Comparison of ENCODE assay signal across 8 mouse cellular contexts in the genomic region with DNA sequence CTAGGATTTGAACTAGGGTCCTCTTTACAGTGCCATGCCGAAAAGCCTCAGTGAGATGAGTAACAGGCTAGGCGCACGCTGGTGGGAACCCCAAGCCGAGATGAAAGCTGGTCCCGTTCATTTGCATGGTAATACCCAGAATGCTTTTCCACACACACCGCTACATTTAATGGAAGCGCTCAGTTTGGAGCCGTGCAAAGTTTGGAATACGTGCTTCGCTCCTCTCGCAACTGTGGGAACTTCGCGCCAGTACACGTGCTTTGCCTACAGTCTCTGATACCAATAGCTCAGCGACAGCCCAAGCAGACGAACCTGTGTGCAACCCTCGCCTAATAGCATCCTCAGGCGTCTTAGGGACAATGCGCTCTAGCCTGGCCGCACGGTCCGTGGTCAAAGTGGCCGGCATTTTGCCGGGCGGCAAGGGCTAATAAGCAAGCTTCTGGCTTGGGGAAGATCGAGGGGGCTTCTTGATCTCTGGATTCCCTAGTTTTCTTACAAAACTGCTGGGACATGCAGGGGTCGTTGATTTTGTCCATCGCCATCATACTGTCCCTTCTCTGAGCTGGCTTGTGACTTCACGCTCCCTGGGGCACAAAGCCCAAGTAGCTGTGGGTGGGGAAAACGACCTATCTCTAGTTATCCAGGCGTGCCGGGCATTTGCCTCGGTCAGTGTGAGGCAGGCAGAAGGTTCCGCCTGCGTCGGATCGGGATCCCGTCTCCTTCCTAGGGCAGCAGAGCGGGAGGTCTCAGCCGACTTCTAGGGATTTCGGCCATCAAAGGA. TPM values are rescaled to one million over a fixed set of nuclear protein-coding genes. Genes with fewer than 3 reads are reported as not detected.
A peak's percentile ranks its signal among the peaks of the same experiment; 100 is the strongest.
DNase-seq lines count a peak whose midpoint lies in the region; ATAC-seq lines count a peak whose summit lies in the region.

Gene Patz1 (plus strand): TSS at position 354 of the 781 bp plus-strand sequence.

- no peaks in the 10 kb centered on the region for H3K27me3 ChIP-seq in hindbrain, embryonic 14.5 days (ENCODE audit: control insufficient read depth, insufficient read depth, low read length)

- H3K27ac ChIP-seq in hindbrain, embryonic 14.5 days, result peak within 1 kb of the TSS; percentile 100

- peak within 1 kb of the TSS; percentile 85 for H3K4me3 ChIP-seq in hindbrain, embryonic 14.5 days (replicated peaks; ENCODE audit: low read length)

- DNase-seq in gastrocnemius, adult 18-20 months (ENCODE audit: low spot score), result no peak
- no peak for DNase-seq in gastrocnemius, postnatal 36 days
- peak; percentile 81 for DNase-seq in cerebellum, adult 9-11 months
- DNase-seq in frontal cortex, postnatal 36 days (ENCODE audit: low spot score in 2 of 2), result peak; percentile 40 to 44
- DNase-seq in hindbrain, embryonic 14.5 days (ENCODE audit: low spot score), result peak; percentile 68
- DNase-seq in layer of hippocampus, postnatal 25 days (ENCODE audit: extremely low spot score in 1 of 2, low spot score in 1 of 2), result peak; percentile 36 to 49
- peak; percentile 73 for DNase-seq in lung, postnatal 10 days
- peak; percentile 75 for DNase-seq in retina, embryonic 14.5 days (ENCODE audit: low spot score)

- peak within 1 kb of the TSS; percentile 97 for H3K9ac ChIP-seq in hindbrain, embryonic 14.5 days

- H3K4me1 ChIP-seq in hindbrain, embryonic 14.5 days (replicated peaks; ENCODE audit: control insufficient read depth, insufficient read depth, low read length), result peaks cover 31% of the 10 kb centered on the region

- no peaks in the 10 kb centered on the region for H3K9me3 ChIP-seq in hindbrain, embryonic 14.5 days (ENCODE audit: control insufficient read depth, low read length)

- under 1% methylated on average over 41 of the region's 41 CpGs for WGBS in hindbrain, embryonic 14.5 days

- H3K4me2 ChIP-seq in hindbrain, embryonic 14.5 days (replicated peaks), result peak within 1 kb of the TSS; percentile 100

- intact Hi-C loops in gastrocnemius, postnatal 36 days (cut with DNase I), result loop anchor here (2.0 kb wide), 1 partner anchor 22 kb away; the partner anchor contains the start of gene Drg1

- peak; percentile 25; the same call in 1 of the 2 replicates for ATAC-seq in hindbrain, embryonic 14.5 days (ENCODE audit: low FRiP score)

- peaks cover 6% of the 10 kb centered on the region for H3K36me3 ChIP-seq in hindbrain, embryonic 14.5 days (replicated peaks; ENCODE audit: control insufficient read depth, insufficient read depth)

RNA-seq across cellular contexts. Expression of gene Patz1, which starts in this region (rescaled TPM):
- total RNA-seq in gastrocnemius, adult 18-20 months (2021), result 10 to 100 TPM; 11.3 to 12.7 TPM
- 10 to 100 TPM in 1 of 2 experiments, 1 to 10 TPM in 1; 8.3 to 19.4 TPM for total RNA-seq in gastrocnemius, postnatal 36 days (2021)
- 47.6 and 50.4 TPM in 2 replicates for polyA plus RNA-seq in hindbrain, embryonic 14.5 days (2014; fragmentation: Nextera tagmentation; extraction: Ambion mirVana)
- total RNA-seq in layer of hippocampus, postnatal 25 days (2021), result 10 to 100 TPM; 53.4 to 56.4 TPM

Comparison
In these comparisons a context has a peak if more than half of its experiments do, and no peak if none do; other contexts are left out.
1. DNase-seq: peak in cerebellum, adult 9-11 months (single experiment), frontal cortex, postnatal 36 days (2 of 2), hindbrain, embryonic 14.5 days (single experiment), layer of hippocampus, postnatal 25 days (2 of 2), lung, postnatal 10 days (single experiment) and retina, embryonic 14.5 days (single experiment); none in gastrocnemius, adult 18-20 months (single experiment) and gastrocnemius, postnatal 36 days (0 of 2).